Mouse (Mus musculus) neural tube, embryonic 11.5 days (tissue): ENCODE measurements around the gene Anapc11. TPM values are rescaled to one million over a fixed set of nuclear protein-coding genes. Genes with fewer than 3 reads are reported as not detected.

Experiments
- ATAC-seq: fragments of 200-750 bp; cut with Nextera tagmentation; 2 replicates; pipeline ENCODE4 v1.8.0; 2017; ENCODE audit warnings: moderate number of reproducible peaks, mild to moderate bottlenecking, moderate TSS enrichment, moderate library complexity; ENCODE audit not compliant: insufficient read depth, low FRiP score, low TSS enrichment
- DNase-seq: peaks from one replicate; pipeline ENCODE4 v3.0.0-alpha.2; 2015; ENCODE audit warnings: low spot score
- H3K27ac ChIP-seq: fragments of 300-500 bp; sonication (generic); 2 replicates; pipeline ENCODE4 v1.5.1; 2014; ENCODE audit warnings: low read depth, mild to moderate bottlenecking, low read length
- H3K27me3 ChIP-seq: fragments of 300-500 bp; sonication (generic); 2 replicates; pipeline ENCODE4 v1.6.1; 2014; ENCODE audit warnings: mild to moderate bottlenecking, low read length, mixed read lengths; ENCODE audit not compliant: control insufficient read depth, insufficient read depth
- H3K36me3 ChIP-seq: fragments of 300-500 bp; sonication (generic); 2 replicates; pipeline ENCODE4 v1.6.1; 2014; ENCODE audit warnings: mild to moderate bottlenecking, low read length, moderate library complexity, mixed read lengths; ENCODE audit not compliant: control insufficient read depth, insufficient read depth
- H3K4me1 ChIP-seq: fragments of 300-500 bp; sonication (generic); 2 replicates; pipeline ENCODE4 v1.6.1; 2014; ENCODE audit warnings: low read length, mixed read lengths; ENCODE audit not compliant: control insufficient read depth, insufficient read depth
- H3K4me2 ChIP-seq: fragments of 300-500 bp; sonication (generic); 2 replicates; pipeline ENCODE4 v1.6.1; 2014; ENCODE audit warnings: low read depth, mild to moderate bottlenecking, moderate library complexity
- H3K4me3 ChIP-seq: fragments of 300-500 bp; sonication (generic); 2 replicates; pipeline ENCODE4 v1.5.1; 2014; ENCODE audit warnings: low read depth, low read length
- H3K9ac ChIP-seq: fragments of 300-500 bp; sonication (generic); 2 replicates; pipeline ENCODE4 v1.6.1; 2014; ENCODE audit warnings: mild to moderate bottlenecking, low read length
- H3K9me3 ChIP-seq: fragments of 300-500 bp; sonication (generic); 2 replicates; pipeline ENCODE4 v1.6.1; 2016; ENCODE audit warnings: low read length; ENCODE audit not compliant: control insufficient read depth
- WGBS: fragments of 180-500 bp; shearing (Covaris S2); extraction: QIAGEN DNeasy Blood & Tissue Kit; methylation state at CpG from one replicate; pipeline ENCODE4 v1.1.7; 2014; 5-methylcytosine and 5-hydroxymethylcytosine counted together
- polyA plus RNA-seq: library from polyadenylated mRNA; unstranded; fragments of >200 nt; fragmentation: Nextera tagmentation; extraction: Ambion mirVana; gene quantifications from 2 replicates; pipeline ENCODE4 v1.2.1, GENCODE M21; 2014

The Anapc11 gene
- polyA plus RNA-seq, 1 experiment from 2014 or later: 199 TPM

DNA sequence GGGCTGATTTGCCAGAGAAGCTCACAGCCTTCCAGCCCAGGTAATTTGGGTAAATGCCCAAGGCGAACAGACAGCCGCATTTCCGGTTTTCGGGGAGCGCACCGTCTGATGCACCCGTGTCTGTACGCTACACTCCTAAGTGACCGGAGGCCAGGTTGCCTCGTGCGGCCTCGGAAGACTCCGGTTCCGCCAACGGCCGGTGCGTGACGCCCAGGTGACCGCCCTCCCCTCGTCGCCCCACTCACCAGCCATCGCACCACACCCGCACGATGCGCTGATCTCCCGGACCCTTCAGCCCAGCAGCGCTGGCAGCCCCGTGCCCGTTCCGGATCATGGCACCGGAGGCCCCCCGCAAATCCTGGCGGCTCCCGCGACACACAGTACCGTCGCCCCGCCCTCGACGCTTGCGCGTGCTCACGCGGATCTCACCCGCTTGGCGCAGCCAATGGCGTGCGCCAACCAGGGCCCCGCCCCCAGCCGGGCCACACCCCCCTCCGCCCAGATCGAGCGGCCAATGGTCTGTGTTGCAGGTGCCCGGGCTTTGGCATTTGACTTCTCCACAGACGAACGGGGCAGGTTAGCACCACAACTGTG lies 19.4 kb downstream of the Anapc11 start, which contains the start of gene Pcyt2:
Pcyt2 (minus strand) TSS at position 418 of the 594 bp plus-strand sequence.
- H3K4me2 ChIP-seq: peak within 1 kb of the TSS; percentile 94
- H3K36me3 ChIP-seq: peaks cover 12% of the 10 kb centered on the region

DNA sequence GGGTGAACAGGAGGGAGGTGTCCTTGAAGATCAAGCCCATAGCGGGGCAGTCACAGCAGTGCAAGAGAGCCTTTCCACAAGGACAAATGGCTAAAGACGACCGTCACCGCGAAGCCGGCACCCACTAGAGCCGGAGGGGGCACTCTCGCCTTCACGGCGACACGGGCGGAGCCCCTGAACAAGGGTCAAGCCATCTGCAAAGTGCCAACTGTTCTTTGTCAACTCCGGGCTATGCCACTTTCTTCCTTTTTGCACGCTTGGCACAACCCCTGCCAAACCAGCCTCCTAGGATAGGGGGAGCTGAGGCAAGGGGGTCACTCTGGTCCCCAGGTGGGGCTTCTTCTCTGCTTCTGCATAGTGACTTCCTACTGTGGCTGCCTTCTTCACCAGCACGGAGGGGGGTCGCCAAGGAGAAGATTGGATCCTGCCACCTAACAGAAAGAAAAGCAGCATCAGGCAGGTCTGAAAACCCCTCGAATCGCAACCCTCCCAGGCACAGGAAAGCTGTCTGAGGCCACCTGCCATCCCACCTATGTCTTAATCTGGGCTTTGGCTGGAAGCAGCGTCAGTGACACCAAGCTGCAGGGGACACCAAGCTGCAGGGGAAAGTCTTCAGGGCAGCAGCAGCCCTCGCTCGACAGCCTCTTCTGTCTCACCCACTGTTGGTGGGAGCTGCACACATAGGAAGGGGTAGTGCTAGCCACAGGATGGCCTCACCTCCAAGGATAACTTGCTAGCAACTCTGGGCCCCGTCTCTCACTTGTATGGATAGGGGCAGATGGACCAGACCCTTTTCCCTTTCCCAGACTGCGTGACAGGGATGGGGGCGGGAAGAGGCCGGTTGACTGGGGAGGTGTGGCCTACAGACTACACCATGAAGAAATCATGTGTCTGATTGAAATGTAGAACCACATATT lies 20.7 kb downstream of the Anapc11 start:
- ATAC-seq: no peak
- Histone ChIP-seq H3K9me3 (no peaks in the 10 kb centered on the region), H3K4me1 (peaks cover 11% of the 10 kb centered on the region), H3K27ac (no peak overlapping the region), H3K4me2 (no peak overlapping the region), H3K36me3 (peaks cover 12% of the 10 kb centered on the region), H3K9ac (no peak overlapping the region), H3K27me3 (no peaks in the 10 kb centered on the region), H3K4me3 (no peak overlapping the region)
- DNase-seq: no peak
- whole genome bisulfite sequencing: 94% methylated on average over 25 of the region's 25 CpGs

More for the DNA sequence above, 19.4 kb downstream of the Anapc11 start, which contains the start of gene Pcyt2:
- WGBS: under 1% methylated on average over 56 of the region's 56 CpGs
- Histone ChIP-seq H3K27me3 (no peaks in the 10 kb centered on the region), H3K27ac (peak within 1 kb of the TSS; percentile 60; the same call in 1 of the 2 replicates), H3K9ac (peak within 1 kb of the TSS; percentile 80), H3K4me3 (peak within 1 kb of the TSS; percentile 81), H3K9me3 (no peaks in the 10 kb centered on the region), H3K4me1 (peaks cover 9% of the 10 kb centered on the region)
- peak; percentile 93 for ATAC-seq
- DNase-seq: peak; percentile 93

DNA sequence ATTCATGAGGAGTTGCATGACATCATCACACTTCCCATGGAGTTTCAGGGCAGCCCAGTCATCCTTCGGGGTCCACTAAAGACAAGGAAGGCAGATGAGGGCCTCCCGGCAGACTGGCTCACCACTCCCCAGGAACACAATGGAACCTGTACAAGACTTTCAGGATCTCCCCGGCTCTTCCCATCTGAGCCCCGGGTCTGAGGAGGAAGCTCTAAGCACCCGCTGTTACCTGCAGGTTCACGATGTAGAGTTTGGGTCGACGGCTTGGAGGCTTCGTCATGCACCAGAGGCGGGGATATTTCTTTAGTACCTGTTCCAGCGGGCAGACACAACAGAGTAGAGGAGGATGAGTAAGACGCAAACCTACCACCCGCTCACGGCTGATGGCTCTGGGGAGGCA lies 22.0 kb downstream of the Anapc11 start:
- Histone ChIP-seq H3K4me3 (no peak overlapping the region), H3K36me3 (peaks cover 12% of the 10 kb centered on the region), H3K9ac (no peak overlapping the region), H3K9me3 (no peaks in the 10 kb centered on the region), H3K27me3 (no peaks in the 10 kb centered on the region), H3K27ac (no peak overlapping the region), H3K4me1 (peaks cover 16% of the 10 kb centered on the region), H3K4me2 (no peak overlapping the region)
- DNase-seq (no peak), ATAC-seq (no peak)
- WGBS: 97% methylated on average over 14 of the region's 14 CpGs

DNA sequence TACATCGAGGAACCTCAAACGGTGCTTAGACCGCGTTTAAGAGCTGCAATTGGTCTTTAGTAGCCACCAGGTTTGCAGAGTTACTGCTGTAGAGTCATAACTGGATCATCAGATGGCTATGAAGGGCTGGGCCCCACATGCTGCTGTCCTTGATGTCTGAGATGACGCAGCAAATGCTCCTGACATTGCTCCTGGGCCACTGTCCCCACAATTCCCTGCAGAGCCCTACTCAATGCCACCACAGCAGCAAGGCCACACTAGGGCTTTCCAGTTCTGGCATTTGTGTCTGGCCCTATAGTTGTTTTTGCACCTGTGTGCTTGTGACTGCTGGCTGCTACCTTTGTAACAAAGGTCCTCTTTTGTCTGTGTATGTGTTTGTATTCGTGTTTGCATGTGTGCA lies 24.6 kb downstream of the Anapc11 start:
- Histone ChIP-seq H3K27me3 (no peaks in the 10 kb centered on the region), H3K27ac (no peak overlapping the region), H3K9ac (no peak overlapping the region), H3K4me3 (no peak overlapping the region), H3K4me2 (no peak overlapping the region), H3K9me3 (no peaks in the 10 kb centered on the region), H3K36me3 (peaks cover 14% of the 10 kb centered on the region), H3K4me1 (peaks cover 9% of the 10 kb centered on the region)
- ATAC-seq: no peak
- WGBS: 92% methylated on average over 6 of the region's 6 CpGs
- no peak for DNase-seq

DNA sequence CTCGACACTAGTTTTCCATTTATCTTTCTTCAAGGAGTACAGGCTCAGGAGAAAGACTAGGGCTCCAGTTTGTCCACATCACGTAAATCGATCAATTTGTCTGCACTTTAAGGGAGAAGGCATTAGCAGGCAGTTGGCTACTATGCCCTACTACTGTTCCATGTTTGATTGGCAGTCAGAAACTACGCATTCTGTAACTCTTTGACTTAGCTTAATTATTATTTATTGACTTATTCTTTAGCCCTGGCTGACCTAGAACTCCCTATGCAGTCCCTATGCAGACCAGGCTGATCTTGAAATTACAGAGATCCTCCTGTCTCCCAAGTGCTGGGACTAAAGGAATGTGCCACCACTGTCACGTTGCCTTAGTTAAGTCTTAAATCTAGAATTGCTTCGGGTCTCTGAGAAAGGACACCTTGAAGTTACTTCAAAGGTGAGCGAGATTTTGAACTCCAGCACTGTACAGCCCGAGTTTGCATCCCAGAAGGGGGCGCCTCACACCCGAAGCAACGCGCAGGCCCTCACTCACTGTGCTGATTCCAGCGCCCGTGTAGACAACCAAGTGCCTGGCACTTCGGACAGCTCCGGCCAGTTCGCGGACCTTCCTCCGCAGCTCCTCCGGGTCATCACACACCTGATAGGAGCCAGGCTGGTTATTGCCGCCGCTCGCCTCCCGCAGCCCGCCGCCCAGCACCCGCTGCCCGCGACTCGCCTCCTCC lies 25.9 kb downstream of the Anapc11 start:
- WGBS: 14% methylated on average over 30 of the region's 30 CpGs
- Histone ChIP-seq H3K4me2 (peak overlapping the region; percentile 98), H3K27ac (peak overlapping the region; percentile 83), H3K9me3 (no peaks in the 10 kb centered on the region), H3K36me3 (peaks cover 15% of the 10 kb centered on the region), H3K27me3 (no peaks in the 10 kb centered on the region), H3K4me3 (peak overlapping the region; percentile 99), H3K4me1 (peaks cover 9% of the 10 kb centered on the region), H3K9ac (peak overlapping the region; percentile 80)
- peak; percentile 65 for DNase-seq
- peak; percentile 52; the same call in 1 of the 2 replicates for ATAC-seq

DNA sequence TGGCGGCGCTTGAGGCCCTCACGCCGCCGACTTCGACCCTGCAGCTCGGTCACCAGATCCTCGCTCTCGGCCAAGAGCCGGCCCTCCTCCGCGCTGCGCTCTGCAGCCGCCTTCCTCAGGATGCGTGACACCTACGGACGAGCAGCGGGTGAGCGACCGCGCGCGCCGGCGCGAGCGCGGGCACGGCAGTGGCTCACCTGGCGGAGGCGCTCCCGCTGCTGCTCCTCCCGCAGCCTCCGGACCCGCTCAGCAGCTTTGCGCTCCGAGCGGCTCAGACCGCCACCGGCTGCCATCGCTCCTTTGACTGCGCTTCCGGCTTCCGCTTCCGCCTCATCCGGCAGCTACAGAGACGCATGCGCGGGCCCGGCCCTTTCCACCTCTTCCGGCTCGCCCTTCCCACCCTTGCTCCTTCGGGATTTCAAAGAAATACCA lies 26.5 kb downstream of the Anapc11 start:
- peaks cover 9% of the 10 kb centered on the region for H3K4me1 ChIP-seq
- ATAC-seq (peak; percentile 83), DNase-seq (peak; percentile 90)
- H3K9me3 ChIP-seq: no peaks in the 10 kb centered on the region
- H3K36me3 ChIP-seq: peaks cover 17% of the 10 kb centered on the region
- peak overlapping the region; percentile 99 for H3K4me3 ChIP-seq
- H3K9ac ChIP-seq: peak overlapping the region; percentile 80
- H3K27me3 ChIP-seq: no peaks in the 10 kb centered on the region
- peak overlapping the region; percentile 83 for H3K27ac ChIP-seq
- peak overlapping the region; percentile 98 for H3K4me2 ChIP-seq
- WGBS: 0% methylated on average over 46 of the region's 53 CpGs

DNA sequence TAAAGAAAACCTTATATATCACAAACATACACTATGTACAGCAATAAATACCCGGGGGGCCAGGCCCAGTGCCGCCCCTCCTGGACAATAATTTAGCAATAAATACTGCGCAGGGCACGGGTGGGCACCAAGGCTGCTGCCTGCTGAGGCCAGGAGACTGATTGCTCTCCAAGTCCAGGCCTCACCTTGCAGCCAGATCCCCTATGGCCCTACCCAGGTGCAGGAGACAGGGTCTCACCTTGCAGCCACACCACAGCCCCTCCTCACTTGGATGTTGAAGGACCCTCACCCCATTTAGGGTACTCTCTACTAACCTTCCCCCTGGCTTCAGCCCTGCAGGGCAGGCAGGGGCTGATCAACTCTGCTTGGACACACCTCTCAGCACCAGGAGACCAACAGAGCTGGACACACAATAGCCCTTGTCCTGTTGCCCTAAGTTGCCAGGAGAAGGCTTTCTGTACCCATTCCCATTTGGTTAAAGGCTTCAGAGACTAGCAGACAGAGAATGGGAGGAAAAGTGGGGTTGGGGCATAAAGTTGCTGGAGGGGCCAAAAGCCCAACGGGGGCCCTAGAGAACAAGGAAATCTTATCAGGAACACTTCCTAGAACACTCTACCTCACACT lies 27.0 kb downstream of the Anapc11 start, which contains the start of gene Sirt7:
Sirt7 (minus strand) TSS at position 89 of the 624 bp plus-strand sequence.
- Histone ChIP-seq H3K27me3 (no peaks in the 10 kb centered on the region), H3K4me1 (peaks cover 14% of the 10 kb centered on the region), H3K9me3 (no peaks in the 10 kb centered on the region), H3K4me3 (peak within 1 kb of the TSS; percentile 99), H3K36me3 (peaks cover 15% of the 10 kb centered on the region), H3K27ac (peak within 1 kb of the TSS; percentile 83), H3K9ac (peak within 1 kb of the TSS; percentile 80), H3K4me2 (peak within 1 kb of the TSS; percentile 98)
- ATAC-seq (no peak), DNase-seq (no peak)
- 18% methylated on average over 5 of the region's 5 CpGs for WGBS
